Mouse (Mus musculus) c-Kit-positive CD71-positive TER-119-negative erythroid progenitor cells, embryonic 14.5 days (primary cell): ENCODE measurements at regions not wholly inside any gene's neighbourhood (a gene's known extent, or its start where the extent isn't known, plus 50 kb on each side); places are given as distances from the start of the nearest gene placed in this dataset.

ENCODE experiments used
- DNase-seq: peaks from one replicate; pipeline ENCODE4 v3.0.0-alpha.2; 2013; ENCODE audit warnings: low read depth

DNA sequence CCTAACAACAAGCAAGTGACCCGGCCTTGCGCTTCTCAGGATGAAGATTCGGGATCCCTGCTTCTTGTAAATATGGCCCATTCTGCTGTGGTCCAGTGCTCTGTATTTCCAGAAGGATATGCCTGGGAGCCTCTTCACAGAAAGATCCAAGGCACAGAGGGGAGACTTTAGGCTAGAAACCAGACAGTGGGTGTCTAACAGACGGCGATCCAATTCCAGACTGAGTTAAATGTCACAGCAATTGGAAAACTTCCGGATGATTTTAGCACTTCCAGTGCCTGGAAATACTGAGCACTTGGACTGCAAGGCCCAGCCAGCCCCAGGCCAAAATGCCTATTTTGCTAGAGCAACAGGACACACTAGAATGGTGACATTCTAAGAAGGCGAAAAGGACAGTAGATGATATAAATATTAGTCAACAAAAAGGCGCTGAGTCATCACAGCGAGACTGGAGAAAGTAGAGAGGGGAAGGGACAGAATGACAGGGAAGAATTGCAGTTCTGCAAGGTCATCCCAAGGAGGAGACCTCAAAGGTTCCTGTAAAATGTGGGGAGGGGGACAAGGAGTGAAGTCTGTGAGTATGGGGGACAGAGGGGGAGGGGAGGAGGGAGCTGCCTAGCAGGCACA, 111.7 kb upstream of the Msx2 start:
- DNase-seq = no peak

DNA sequence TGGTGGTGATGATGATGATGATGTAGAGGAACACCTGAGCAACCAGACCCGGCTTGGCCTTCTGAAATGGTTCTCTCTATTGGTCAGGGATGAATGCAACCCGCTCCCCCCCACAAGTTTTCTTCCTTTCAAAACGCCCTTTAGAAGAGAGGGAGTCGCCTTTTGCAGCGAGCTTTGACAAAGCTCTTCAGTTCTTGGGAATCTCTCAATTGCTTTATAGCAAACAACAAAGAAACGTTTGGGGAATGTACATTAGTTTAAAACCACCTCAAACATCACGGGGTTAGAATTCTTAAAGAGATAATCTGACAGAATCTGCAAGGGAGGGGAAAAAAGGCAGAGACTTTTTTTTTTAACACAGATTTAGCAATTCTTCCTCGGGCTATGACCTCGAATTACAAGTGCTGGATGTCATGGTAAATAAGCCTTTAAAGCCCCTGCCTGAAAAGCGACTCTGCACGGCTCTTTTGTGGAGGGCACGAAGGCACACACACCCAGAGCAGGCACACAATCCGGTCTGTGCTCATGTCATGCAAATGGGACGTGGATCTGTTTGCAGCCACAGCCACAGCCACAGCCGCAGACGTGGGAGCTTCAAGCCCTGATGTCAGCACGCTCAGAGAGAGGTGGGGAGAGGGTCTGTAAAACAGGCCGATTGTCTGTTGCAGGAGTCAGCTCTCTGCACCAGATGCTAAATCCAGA, 81.2 kb upstream of the Msx2 start:
- DNase-seq = no peak

GRCm38 (mm10) chr13:53553192-53553875, 80.5 kb upstream of the Msx2 start:
- no peak for DNase-seq

DNA sequence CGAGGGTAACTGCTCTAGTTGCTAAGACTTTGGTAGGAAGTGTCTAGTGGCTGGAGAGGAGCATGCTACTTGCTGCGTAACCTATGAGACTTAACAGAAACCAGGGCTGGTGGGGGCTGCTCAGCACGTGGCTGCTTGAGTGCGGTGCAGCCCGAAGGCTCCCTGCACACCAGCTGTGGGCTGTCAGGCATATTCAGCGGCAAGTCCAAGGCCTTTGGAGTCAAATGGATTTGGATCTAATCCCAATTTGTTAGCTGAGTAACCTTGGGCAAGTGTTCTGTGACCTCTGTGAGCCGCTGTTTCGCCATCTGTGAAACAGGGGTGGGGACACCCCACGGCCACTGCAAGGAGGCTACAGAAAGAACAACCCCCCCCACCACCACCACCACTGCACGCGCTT, 75.5 kb upstream of the Msx2 start:
- no peak for DNase-seq

- no peak for DNase-seq
Observed at GRCm38 (mm10) chr13:53543291-53543690, 70.4 kb upstream of the Msx2 start.

DNA sequence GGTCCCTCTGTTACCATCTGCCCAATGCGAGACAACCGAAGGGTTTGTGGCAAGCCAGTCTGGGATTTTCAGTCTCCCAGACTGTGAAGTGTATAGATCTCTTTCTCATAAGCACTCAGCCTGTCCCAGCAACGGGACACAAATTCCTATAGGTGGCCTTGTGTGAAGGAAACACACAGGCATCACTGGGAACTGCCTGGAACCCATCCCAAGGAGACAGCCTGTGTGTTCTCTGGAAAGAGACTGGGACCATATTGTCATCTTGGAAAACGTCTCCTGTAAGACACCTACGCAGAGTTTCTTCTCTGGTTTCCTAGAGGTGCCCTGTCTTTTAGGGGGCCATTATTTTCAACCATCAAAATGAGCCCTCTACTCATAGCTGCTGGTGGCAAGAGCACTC, 66.9 kb upstream of the Msx2 start:
- DNase-seq = no peak

DNA sequence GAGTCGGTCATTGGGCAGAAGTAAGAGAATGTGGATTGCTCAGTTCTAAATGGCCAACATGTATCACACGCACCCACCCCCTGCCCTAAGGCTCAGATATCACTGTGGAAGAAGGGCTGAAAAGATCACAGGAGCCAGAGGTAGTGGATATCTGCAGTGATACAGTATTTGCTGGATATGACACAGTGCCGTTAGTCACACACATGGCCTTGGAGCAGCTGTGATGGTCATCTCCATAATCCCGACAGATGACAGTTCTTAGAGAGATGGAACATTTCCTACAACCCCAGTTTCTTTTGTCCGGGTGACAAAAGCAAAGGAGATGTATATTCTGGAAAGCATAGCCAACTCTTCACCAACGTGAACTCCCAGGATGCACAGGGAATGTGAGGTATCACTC, 65.1 kb upstream of the Msx2 start:
- no peak for DNase-seq

- no peak for DNase-seq
Observed at GRCm38 (mm10) chr13:53535781-53536425, 63.0 kb upstream of the Msx2 start.

DNA sequence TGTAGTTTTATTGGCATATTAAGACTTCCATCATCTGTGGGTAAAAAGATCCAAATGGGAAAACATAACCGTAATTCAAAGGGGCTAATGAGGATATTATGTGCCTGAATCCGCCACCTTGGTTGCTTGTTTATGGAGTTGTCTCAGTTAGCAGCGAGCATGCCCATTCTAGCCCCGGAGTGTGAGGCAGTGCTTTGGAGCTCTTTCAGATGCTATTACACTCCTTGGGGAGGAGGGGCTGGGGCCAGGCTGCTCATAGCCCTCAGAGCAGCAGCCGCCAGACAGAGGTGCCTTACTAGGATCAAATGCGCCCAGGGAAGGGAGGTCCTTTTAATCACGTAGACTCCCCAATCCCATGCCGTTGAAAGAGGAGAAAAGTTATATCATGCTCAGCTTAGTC, 60.9 kb upstream of the Msx2 start:
- no peak for DNase-seq

- no peak for DNase-seq
Observed at GRCm38 (mm10) chr13:53526880-53527279, 54.0 kb upstream of the Msx2 start.

DNA sequence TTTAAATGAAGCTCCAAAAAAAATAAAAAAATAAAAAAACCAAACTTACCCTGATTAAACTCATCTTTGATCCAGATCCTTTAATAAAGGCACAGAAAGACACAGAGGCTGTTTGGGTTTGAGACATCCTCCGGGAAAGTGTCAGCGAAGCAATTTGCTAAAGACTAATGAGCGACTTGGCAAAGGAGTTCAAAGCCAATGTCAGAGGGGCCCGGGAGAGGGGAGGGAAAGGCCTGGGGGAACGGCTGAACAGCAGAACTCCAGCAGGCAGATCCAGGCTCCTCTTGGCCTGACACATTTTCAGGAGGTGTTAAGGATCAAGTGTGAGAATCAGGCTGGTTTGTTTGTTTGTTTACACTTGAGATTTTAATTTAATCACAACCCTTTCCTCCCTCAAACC, 49.9 kb upstream of the Msx2 start:
- DNase-seq = no peak
